Comparison of ENCODE assay signal across 27 mouse cellular contexts in the genomic region with DNA sequence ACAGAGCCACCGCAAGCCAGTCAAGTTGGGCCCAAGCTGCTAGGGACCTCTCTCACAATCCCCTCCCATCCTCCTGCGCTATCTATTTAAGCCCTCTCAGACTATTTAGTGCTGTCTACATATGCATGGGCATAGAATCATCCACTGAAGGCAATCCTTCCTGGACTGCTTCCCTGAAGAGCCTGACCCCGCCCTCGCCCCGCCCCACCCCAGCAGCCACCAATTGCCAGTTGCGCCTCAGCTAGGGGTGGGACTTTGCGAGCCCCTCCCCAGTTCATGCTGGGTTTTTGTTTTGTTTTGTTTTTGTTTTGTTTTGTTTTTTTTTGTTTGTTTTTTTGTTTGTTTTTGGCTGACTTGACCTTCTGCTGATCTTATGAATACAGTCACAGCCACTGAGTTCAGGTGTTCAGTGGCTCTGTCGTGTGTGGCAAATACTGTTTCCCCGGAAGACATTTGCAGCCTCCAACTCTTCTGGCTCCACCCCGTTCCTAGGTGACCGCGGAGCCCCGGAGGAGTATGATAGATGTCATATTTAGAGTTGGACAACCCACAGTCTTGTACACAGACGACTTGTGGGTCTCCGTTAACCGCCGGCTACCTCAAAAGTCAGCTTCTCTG. TPM values are rescaled to one million over a fixed set of nuclear protein-coding genes. Genes with fewer than 3 reads are reported as not detected.
A peak's percentile ranks its signal among the peaks of the same experiment; 100 is the strongest.
DNase-seq lines count a peak whose midpoint lies in the region; ATAC-seq and TF ChIP-seq lines count a peak whose summit lies in the region.
"Had no signal": no experiment of that assay in that cellular context is flagged by ENCODE, and none has a peak within 500 bp of the region (broad histone marks: within the 10 kb centered on the region; RNA-seq: fewer than 3 reads in every experiment).

No protein-coding gene starts in this region.

- peaks cover 4 to 10% of the 10 kb centered on the region in 2 experiments for H3K27me3 ChIP-seq in MEL (ENCODE audit: control insufficient read depth in 1 of 2, insufficient read depth in 2 of 2, low read length in 2 of 2)
- peaks cover 4% of the 10 kb centered on the region; the same call in 1 of the 2 replicates for H3K27me3 ChIP-seq in limb, embryonic 10.5 days (ENCODE audit: low read depth, poor library complexity, severe bottlenecking)
- H3K27me3 ChIP-seq in liver, postnatal 0 days (ENCODE audit: insufficient read depth, low read length): no peaks in the 10 kb centered on the region
- H3K27me3 ChIP-seq: kidney, embryonic 15.5 days; neural tube, embryonic 15.5 days had no signal

- H3K4me1 ChIP-seq in MEL (ENCODE audit: control insufficient read depth in 1 of 2, insufficient read depth in 2 of 2, low read length in 2 of 2): peaks cover 0 to 8% of the 10 kb centered on the region in 2 experiments; a peak in 1 of 4 replicates
- peaks cover 21% of the 10 kb centered on the region; the same call in 1 of the 2 replicates for H3K4me1 ChIP-seq in limb, embryonic 10.5 days
- H3K4me1 ChIP-seq in liver, postnatal 0 days (ENCODE audit: insufficient read depth): no peaks in the 10 kb centered on the region; the same call in 1 of the 2 replicates
- H3K4me1 ChIP-seq: hindbrain, embryonic 12.5 days; neural tube, embryonic 15.5 days had no signal

- TF ChIP-seq RAD21 in MEL (IDR thresholded peaks at IDR 0.05; ENCODE audit: low read depth, low read length): no peak

- no peak overlapping the region for H3K27ac ChIP-seq in MEL (ENCODE audit: control insufficient read depth, low read depth, low read length)
- H3K27ac ChIP-seq in limb, embryonic 10.5 days: 0 out of 2 replicates have a peak overlapping the region, but pooled peaks have one; percentile 33
- no peak overlapping the region for H3K27ac ChIP-seq in liver, postnatal 0 days (ENCODE audit: low read depth)
- H3K27ac ChIP-seq: embryonic facial prominence, embryonic 10.5 days; heart, embryonic 13.5 days; hindbrain, embryonic 12.5 days; kidney, embryonic 15.5 days; neural tube, embryonic 15.5 days had no signal

- no peak for TF ChIP-seq CTCF in MEL (IDR thresholded peaks at IDR 0.05 in 2 of 3, conservative IDR thresholded peaks at IDR 0.05 in 1 of 3; ENCODE audit: control insufficient read depth in 1 of 3, insufficient read depth in 1 of 3, low read depth in 2 of 3, low read length in 3 of 3, poor library complexity in 1 of 3, severe bottlenecking in 1 of 3)
- TF ChIP-seq CTCF in liver, postnatal 0 days (IDR thresholded peaks at IDR 0.05; ENCODE audit: low read depth): no peak

- WGBS in limb, embryonic 10.5 days: 81% methylated on average over 17 of the region's 17 CpGs
- 73% methylated on average over 17 of the region's 17 CpGs for WGBS in liver, postnatal 0 days (ENCODE audit: insufficient replicate concordance)

- no peak; a peak in 1 of 4 replicates for TF ChIP-seq POLR2A in MEL (IDR thresholded peaks at IDR 0.05; ENCODE audit: control insufficient read depth in 1 of 2, insufficient read depth in 1 of 2, low read depth in 1 of 2, low read length in 2 of 2, poor library complexity in 1 of 2)

- peak overlapping the region; percentile 85 to 98 for H3K4me3 ChIP-seq in MEL (ENCODE audit: control insufficient read depth in 1 of 2, insufficient read depth in 1 of 2, low read depth in 2 of 2, low read length in 2 of 2)
- no peak overlapping the region for H3K4me3 ChIP-seq in limb, embryonic 10.5 days
- no peak overlapping the region for H3K4me3 ChIP-seq in liver, postnatal 0 days (ENCODE audit: low read depth, low read length)
- H3K4me3 ChIP-seq: embryonic facial prominence, embryonic 10.5 days; heart, embryonic 13.5 days; hindbrain, embryonic 12.5 days; kidney, embryonic 15.5 days; neural tube, embryonic 15.5 days had no signal

- ATAC-seq in CD4-positive, CD25-positive, alpha-beta regulatory T cell, adult 4 months: no peak
- no peak for ATAC-seq in liver, postnatal 0 days
- ATAC-seq: midbrain, embryonic 16.5 days had no signal

- H3K79me2 ChIP-seq in MEL (ENCODE audit: control insufficient read depth, insufficient read depth, low read length, poor library complexity): no peaks in the 10 kb centered on the region

- H3K4me2 ChIP-seq in liver, postnatal 0 days (ENCODE audit: low read depth, low read length): no peak overlapping the region
- H3K4me2 ChIP-seq: heart, embryonic 13.5 days; hindbrain, embryonic 12.5 days; kidney, embryonic 15.5 days; neural tube, embryonic 15.5 days had no signal

- DNase-seq in CD4-positive, CD25-positive, alpha-beta regulatory T cell, adult 2 months (ENCODE audit: low read depth, low spot score): peak; percentile 27
- peak; percentile 83 for DNase-seq in MEL (ENCODE audit: low read depth, low spot score)
- no peak for DNase-seq in limb, embryonic 10.5 days (ENCODE audit: low spot score)
- peak; percentile 44 for DNase-seq in liver, postnatal 0 days
- DNase-seq in heart, postnatal 25 days (ENCODE audit: low spot score): no peak
- no peak for DNase-seq in adrenal gland, postnatal 36 days
- no peak for DNase-seq in gastrocnemius, postnatal 14 days
- DNase-seq: adrenal gland, postnatal 14 days; cerebellum, adult 11 months; cerebellum, adult 9-11 months; heart, adult 18-20 months; heart, postnatal 14 days; kidney, adult 11 months; kidney, postnatal 36 days; lung, adult 2 months; right cerebral cortex, adult 18-20 months; right cerebral cortex, postnatal 4 days; thymus, adult 18-20 months had no signal

- H3K9me3 ChIP-seq in MEL (replicated peaks; ENCODE audit: insufficient read depth, low read length): no peaks in the 10 kb centered on the region
- no peaks in the 10 kb centered on the region for H3K9me3 ChIP-seq in limb, embryonic 10.5 days (replicated peaks)
- H3K9me3 ChIP-seq in liver, postnatal 0 days (ENCODE audit: low read length): no peaks in the 10 kb centered on the region
- H3K9me3 ChIP-seq: embryonic facial prominence, embryonic 10.5 days; G1E; heart, embryonic 13.5 days; hindbrain, embryonic 12.5 days; kidney, embryonic 15.5 days; neural tube, embryonic 15.5 days had no signal

- 0 out of 4 replicates have a peak, but pooled peaks cover 0 to 2% of the 10 kb centered on the region in 2 experiments for H3K36me3 ChIP-seq in MEL (ENCODE audit: control insufficient read depth in 1 of 2, insufficient read depth in 2 of 2, low read length in 2 of 2)
- no peaks in the 10 kb centered on the region for H3K36me3 ChIP-seq in limb, embryonic 10.5 days
- H3K36me3 ChIP-seq in liver, postnatal 0 days (replicated peaks; ENCODE audit: insufficient read depth, low read length): no peaks in the 10 kb centered on the region
- H3K36me3 ChIP-seq: embryonic facial prominence, embryonic 10.5 days; heart, embryonic 13.5 days; hindbrain, embryonic 12.5 days; kidney, embryonic 15.5 days; neural tube, embryonic 15.5 days had no signal

- peak overlapping the region; percentile 44; the same call in 1 of the 2 replicates for H3K9ac ChIP-seq in MEL (ENCODE audit: control insufficient read depth, low read depth, low read length, poor library complexity, severe bottlenecking)
- no peak overlapping the region for H3K9ac ChIP-seq in liver, postnatal 0 days (replicated peaks)
- H3K9ac ChIP-seq: heart, embryonic 13.5 days; hindbrain, embryonic 12.5 days; kidney, embryonic 15.5 days; neural tube, embryonic 15.5 days had no signal

- TF ChIP-seq EP300 in MEL (IDR thresholded peaks at IDR 0.05; ENCODE audit: low read depth in 1 of 2, low read length in 2 of 2): no peak
- no peak for TF ChIP-seq EP300 in liver, postnatal 0 days (IDR thresholded peaks at IDR 0.05; ENCODE audit: low read depth)

- intact Hi-C loops in heart, postnatal 25 days (cut with DNase I): no loop called here
- intact Hi-C loops in gastrocnemius, postnatal 14 days (cut with DNase I; ENCODE audit: low total_unique reads): no loop called here

TF ChIP-seq in MEL, 35 proteins besides CTCF, POLR2A, EP300 and RAD21 (continues in another document):
- TF ChIP-seq SIN3A (IDR thresholded peaks at IDR 0.05; ENCODE audit: low read length) (peak; percentile 52), MAFK (IDR thresholded peaks at IDR 0.05; ENCODE audit: borderline replicate concordance, low read depth, low read length) (no peak), USF1 (IDR thresholded peaks at IDR 0.05; ENCODE audit: low read depth, low read length) (no peak), USF2 (IDR thresholded peaks at IDR 0.05; ENCODE audit: borderline replicate concordance in 1 of 2, insufficient read depth in 1 of 2, low read depth in 1 of 2, low read length in 2 of 2) (no peak)

RNA-seq across cellular contexts. Expression of a gene that starts 20.4 kb away (rescaled TPM):
- under 1 TPM; 0.15 to 0.30 TPM for polyA plus RNA-seq in CD4-positive, CD25-positive, alpha-beta regulatory T cell, adult 4 months (2017; shearing (Covaris generic))
- 0.19 and 0.20 TPM in 2 replicates for total RNA-seq in MEL (2012; rRNA removed)
- polyA plus RNA-seq in MEL (2012; ENCODE audit: insufficient read depth in 1 of 2, insufficient read length in 2 of 2, low read depth in 1 of 2, low replicate concordance in 2 of 2, missing spikeins in 1 of 2): under 1 TPM in 1 of 2 experiments, not detected in 1; 0.88 TPM
- polyA plus RNA-seq in limb, embryonic 10.5 days (2016; fragmentation: Nextera tagmentation; extraction: Ambion mirVana): 0.28 and 0.75 TPM in 2 replicates
- 0.33 and 0.38 TPM in 2 replicates for polyA plus RNA-seq in liver, postnatal 0 days (2015; fragmentation: Nextera tagmentation; extraction: Ambion mirVana)
- 10 to 100 TPM; 34.8 to 37.8 TPM for total RNA-seq in heart, postnatal 25 days (2021)
- total RNA-seq in adrenal gland, postnatal 36 days (2021): 1 to 10 TPM in 1 of 2 experiments, under 1 TPM in 1; 0.99 to 1.9 TPM
- total RNA-seq in gastrocnemius, postnatal 14 days (2021): 10 to 100 TPM; 19.3 to 20.2 TPM

RNA-seq across cellular contexts. Expression of a gene that starts 52.3 kb away (rescaled TPM):
- polyA plus RNA-seq in CD4-positive, CD25-positive, alpha-beta regulatory T cell, adult 4 months (2017; shearing (Covaris generic)): not detected
- 0.58 and 0.65 TPM in 2 replicates for total RNA-seq in MEL (2012; rRNA removed)
- 1 to 10 TPM in 1 of 2 experiments, not detected in 1; 4.9 TPM for polyA plus RNA-seq in MEL (2012; ENCODE audit: insufficient read depth in 1 of 2, insufficient read length in 2 of 2, low read depth in 1 of 2, low replicate concordance in 2 of 2, missing spikeins in 1 of 2)
- polyA plus RNA-seq in limb, embryonic 10.5 days (2016; fragmentation: Nextera tagmentation; extraction: Ambion mirVana): 0.98 and 1.1 TPM in 2 replicates
- 0.16 and 0.22 TPM in 2 replicates for polyA plus RNA-seq in liver, postnatal 0 days (2015; fragmentation: Nextera tagmentation; extraction: Ambion mirVana)
- total RNA-seq in heart, postnatal 25 days (2021): under 1 TPM in 1 of 2 experiments, not detected in 1; 0.31 TPM
- 1 to 10 TPM; 3.7 to 8.5 TPM for total RNA-seq in adrenal gland, postnatal 36 days (2021)
- under 1 TPM; 0.49 to 0.58 TPM for total RNA-seq in gastrocnemius, postnatal 14 days (2021)
- total RNA-seq: gastrocnemius, adult 18-20 months had no signal
- polyA plus RNA-seq: G1E had no signal

RNA-seq across cellular contexts. Expression of a gene that starts 58.0 kb away (rescaled TPM):
- polyA plus RNA-seq in CD4-positive, CD25-positive, alpha-beta regulatory T cell, adult 4 months (2017; shearing (Covaris generic)): 1 to 10 TPM; 4.1 to 4.4 TPM
- 6.9 and 7.8 TPM in 2 replicates for total RNA-seq in MEL (2012; rRNA removed)
- 10 to 100 TPM in 1 of 2 experiments, not detected in 1; 10.8 TPM for polyA plus RNA-seq in MEL (2012; ENCODE audit: insufficient read depth in 1 of 2, insufficient read length in 2 of 2, low read depth in 1 of 2, low replicate concordance in 2 of 2, missing spikeins in 1 of 2)
- polyA plus RNA-seq in limb, embryonic 10.5 days (2016; fragmentation: Nextera tagmentation; extraction: Ambion mirVana): 4.5 and 5.6 TPM in 2 replicates
- 33.0 and 36.5 TPM in 2 replicates for polyA plus RNA-seq in liver, postnatal 0 days (2015; fragmentation: Nextera tagmentation; extraction: Ambion mirVana)
- 10 to 100 TPM; 39.8 to 45.4 TPM for total RNA-seq in heart, postnatal 25 days (2021)
- total RNA-seq in adrenal gland, postnatal 36 days (2021): 100 to 1,000 TPM; 152 to 160 TPM
- total RNA-seq in gastrocnemius, postnatal 14 days (2021): 10 to 100 TPM; 48.5 to 62.8 TPM

Comparison
In these comparisons a context has a peak if more than half of its experiments do, and no peak if none do; other contexts are left out.
1. DNase-seq: peak in CD4-positive, CD25-positive, alpha-beta regulatory T cell, adult 2 months (single experiment), MEL (single experiment) and liver, postnatal 0 days (single experiment); none in limb, embryonic 10.5 days (single experiment), heart, postnatal 25 days (single experiment), adrenal gland, postnatal 36 days (0 of 2) and gastrocnemius, postnatal 14 days (single experiment).
2. H3K4me3 ChIP-seq: peak in MEL (2 of 2); none in limb, embryonic 10.5 days (single experiment) and liver, postnatal 0 days (single experiment).
3. RNA of a gene that starts 20.4 kb away (total RNA-seq): 34.8 to 37.8 TPM in heart, postnatal 25 days and 19.3 to 20.2 TPM in gastrocnemius, postnatal 14 days; 0.99 to 1.9 TPM in adrenal gland, postnatal 36 days and 0.19 to 0.20 TPM in MEL; every median in the first group is over 4 times any median in the second.